Mouse (Mus musculus) limb, embryonic 10.5 days (tissue): ENCODE data around the gene Gm7030. TPM values are rescaled to one million over a fixed set of nuclear protein-coding genes. Genes with fewer than 3 reads are reported as not detected.
"Not testable (repeated sequence)": the region's sequence is repeated elsewhere in the genome, so short reads cannot be mapped to it uniquely, and the experiment has no call there.

Experiments used
- DNase-seq: peaks from one replicate; pipeline ENCODE4 v3.0.0-alpha.2; 2017; ENCODE audit warnings: low spot score
- H3K27ac ChIP-seq: fragments of 300-500 bp; sonication (generic); 2 replicates; pipeline ENCODE4 v1.5.1; 2016; ENCODE audit warnings: mild to moderate bottlenecking
- H3K27me3 ChIP-seq: fragments of 300-500 bp; sonication (generic); 2 replicates; pipeline ENCODE4 v1.6.1; 2016; ENCODE audit warnings: low read depth, mild to moderate bottlenecking; ENCODE audit not compliant: poor library complexity, severe bottlenecking
- H3K36me3 ChIP-seq: fragments of 300-500 bp; sonication (generic); 2 replicates; pipeline ENCODE4 v1.6.1; 2016; ENCODE audit warnings: mild to moderate bottlenecking, moderate library complexity
- H3K4me1 ChIP-seq: fragments of 300-500 bp; sonication (generic); 2 replicates; pipeline ENCODE4 v1.6.1; 2016
- H3K4me3 ChIP-seq: fragments of 300-500 bp; sonication (generic); 2 replicates; pipeline ENCODE4 v1.5.1; 2016; ENCODE audit warnings: mild to moderate bottlenecking, moderate library complexity
- H3K9me3 ChIP-seq: fragments of 300-500 bp; sonication (generic); replicated peaks from 2 replicates; pipeline ENCODE4 v1.6.1; 2016; ENCODE audit warnings: mild to moderate bottlenecking
- WGBS: fragments of 180-500 bp; shearing (Covaris S2); methylation state at CpG from one replicate; pipeline ENCODE4 v1.1.7; 2016; 5-methylcytosine and 5-hydroxymethylcytosine counted together
- polyA plus RNA-seq: library from polyadenylated mRNA; unstranded; fragments of >200 nt; fragmentation: Nextera tagmentation; extraction: Ambion mirVana; gene quantifications from 2 replicates; pipeline ENCODE4 v1.2.1, GENCODE M21; 2016

Gm7030 gene
- polyA plus RNA-seq, 1 experiment from 2014 or later, result not detected

DNA sequence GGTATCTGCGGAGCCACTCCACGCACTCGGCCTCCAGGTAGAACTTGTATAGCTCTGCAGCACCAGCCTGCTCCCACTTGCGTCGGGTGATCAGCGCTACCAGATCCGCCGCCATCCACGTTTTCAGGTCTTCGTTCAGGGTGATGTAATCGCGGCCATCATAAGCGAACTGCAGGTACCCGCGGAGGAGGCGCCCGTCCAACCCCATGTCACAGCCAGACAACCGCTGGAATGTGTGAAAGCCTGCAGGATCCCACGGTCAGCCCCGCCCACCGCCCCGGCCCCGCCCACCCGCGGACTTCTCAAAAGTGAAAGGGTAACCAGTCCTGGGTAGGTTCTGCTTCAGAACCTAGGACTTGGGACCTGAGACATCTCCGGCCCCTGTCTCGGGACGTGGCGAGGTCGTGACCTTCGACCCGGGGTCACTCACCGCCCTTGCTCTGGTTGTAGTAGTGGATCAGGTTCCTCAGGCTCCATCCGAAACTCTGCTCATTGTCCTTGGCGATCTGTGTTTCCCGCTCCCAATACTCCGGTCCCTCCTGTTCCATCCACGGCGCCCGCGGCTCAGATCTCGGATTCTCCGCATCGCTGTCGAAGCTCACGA is 45.9 kb downstream of the Gm7030 start:
- 1% methylated on average over 46 of the region's 46 CpGs for WGBS
- peak; percentile 76 for DNase-seq
- H3K4me3 ChIP-seq, result peak overlapping the region; percentile 62
- peak overlapping the region; percentile 78 for H3K27ac ChIP-seq
- peaks cover 45% of the 10 kb centered on the region for H3K27me3 ChIP-seq
- H3K36me3 ChIP-seq, result no peaks in the 10 kb centered on the region
- H3K4me1 ChIP-seq, result peaks cover 13% of the 10 kb centered on the region
- H3K9me3 ChIP-seq, result no peaks in the 10 kb centered on the region

DNA sequence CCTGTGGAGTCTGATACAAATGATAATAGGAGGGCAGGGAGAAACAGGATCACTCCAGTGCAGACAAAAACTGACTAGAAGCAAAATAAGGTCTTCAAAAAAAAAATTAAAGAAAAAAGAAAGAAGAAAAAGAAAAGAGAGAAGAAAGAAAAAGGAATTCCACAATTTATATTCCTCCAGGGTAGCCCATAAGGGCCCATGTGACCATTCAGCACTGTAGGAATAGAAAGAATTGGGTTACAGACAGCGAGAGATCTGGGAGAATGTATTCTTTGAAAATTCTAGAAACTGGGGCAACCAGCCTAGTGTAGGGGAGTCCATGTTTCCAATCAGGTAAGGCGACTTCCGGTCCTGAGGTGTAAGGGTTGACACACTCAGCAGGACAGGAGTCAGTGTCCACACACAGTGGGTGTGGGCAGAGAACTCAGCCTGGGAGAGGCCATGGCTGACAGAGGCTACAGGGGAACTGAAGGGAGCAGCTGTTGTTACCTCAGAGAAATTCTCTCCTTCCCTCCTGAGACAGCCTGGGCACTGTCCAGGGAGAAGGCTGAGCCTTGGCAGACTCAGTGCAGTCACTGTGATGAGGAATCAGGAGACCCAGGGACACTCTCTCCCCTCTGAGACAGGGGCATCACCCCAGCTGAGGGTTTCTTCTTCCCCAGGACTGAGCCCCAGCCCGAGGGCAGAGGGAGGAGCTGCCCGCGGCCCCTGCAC is 46.5 kb downstream of the Gm7030 start:
- H3K27ac ChIP-seq, H3K36me3 ChIP-seq, H3K9me3 ChIP-seq: not testable (repeated sequence)
- peak overlapping the region; percentile 62 for H3K4me3 ChIP-seq
- peaks cover 13% of the 10 kb centered on the region for H3K4me1 ChIP-seq
- WGBS, result 28% methylated on average over 6 of the region's 6 CpGs
- peaks cover 45% of the 10 kb centered on the region for H3K27me3 ChIP-seq
- DNase-seq, result peak; percentile 12

DNA sequence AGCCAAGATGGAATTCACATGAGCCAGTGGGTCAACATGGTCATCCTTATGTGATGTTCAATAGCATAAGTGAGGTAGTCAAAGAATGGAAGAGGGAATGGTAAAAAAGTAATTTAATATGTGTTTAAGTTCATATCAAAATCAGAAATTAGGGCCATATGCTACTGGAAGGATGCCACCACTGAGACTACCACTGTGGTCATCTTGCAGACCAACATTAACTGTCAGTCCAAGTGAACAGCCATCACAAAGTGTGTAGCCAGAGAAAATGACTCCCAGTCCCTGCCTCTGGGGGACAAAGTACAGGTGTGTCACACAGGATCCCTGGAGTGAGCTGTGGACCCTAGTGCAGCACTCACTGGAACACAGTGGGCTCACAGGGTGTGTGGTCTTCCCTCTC is 47.3 kb downstream of the Gm7030 start:
- peaks cover 45% of the 10 kb centered on the region for H3K27me3 ChIP-seq
- H3K4me3 ChIP-seq, H3K9me3 ChIP-seq, H3K36me3 ChIP-seq, H3K27ac ChIP-seq: not testable (repeated sequence)
- peaks cover 13% of the 10 kb centered on the region for H3K4me1 ChIP-seq
- DNase-seq, result peak; percentile 12

DNA sequence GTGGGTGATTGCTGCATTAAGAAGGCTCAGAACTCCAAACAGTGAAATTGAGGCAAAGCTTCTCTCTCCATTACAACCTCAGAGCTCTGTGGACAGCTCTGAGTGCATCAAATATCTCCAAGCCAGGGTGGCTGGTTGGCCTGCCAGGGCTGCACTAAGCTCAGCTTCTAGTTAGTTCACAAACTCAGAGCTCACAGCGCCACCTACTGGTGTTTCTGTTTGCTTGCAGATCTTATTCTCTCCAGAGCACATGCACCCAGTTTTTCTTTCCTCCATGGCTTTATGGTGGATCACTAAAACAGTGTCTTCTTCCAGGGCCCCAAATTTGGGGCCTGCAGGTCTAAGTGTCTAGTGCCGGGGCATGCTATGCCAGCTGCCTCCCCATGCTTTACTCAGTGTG is 68.4 kb downstream of the Gm7030 start:
- H3K4me1 ChIP-seq, result no peaks in the 10 kb centered on the region
- H3K36me3 ChIP-seq, result no peaks in the 10 kb centered on the region
- DNase-seq, result peak; percentile 71
- H3K27me3 ChIP-seq, result no peaks in the 10 kb centered on the region
- H3K4me3 ChIP-seq, result no peak overlapping the region
- no peak overlapping the region for H3K27ac ChIP-seq
- H3K9me3 ChIP-seq, result no peaks in the 10 kb centered on the region
- 25% methylated on average over 2 of the region's 2 CpGs for WGBS

Other genes starting within 250 kb of the Gm7030 start
- 58.4 and 62.4 TPM in 2 replicates for gene Dhx16, start 249.6 kb downstream of the Gm7030 start, polyA plus RNA-seq
- 23.2 and 27.6 TPM in 2 replicates for gene 2310061I04Rik, start 232.0 kb downstream of the Gm7030 start, polyA plus RNA-seq
- 104 and 131 TPM in 2 replicates for gene Atat1, start 219.3 kb downstream of the Gm7030 start, polyA plus RNA-seq
- gene Mrps18b, start 213.0 kb downstream of the Gm7030 start, polyA plus RNA-seq, result 87.6 and 122 TPM in 2 replicates
- gene Ppp1r10, start 213.0 kb downstream of the Gm7030 start, polyA plus RNA-seq, result 52.9 and 63.4 TPM in 2 replicates
- gene Abcf1, start 159.7 kb downstream of the Gm7030 start, polyA plus RNA-seq, result 98.3 and 109 TPM in 2 replicates
- 61.6 and 63.1 TPM in 2 replicates for gene Gnl1, start 149.6 kb downstream of the Gm7030 start, polyA plus RNA-seq
- gene Prr3, start 149.2 kb downstream of the Gm7030 start, polyA plus RNA-seq, result 44.9 and 49.4 TPM in 2 replicates
- 3.2 and 4.0 TPM in 2 replicates for gene H2-T24, start 108.9 kb downstream of the Gm7030 start, polyA plus RNA-seq
- gene H2-T23, start 96.6 kb downstream of the Gm7030 start, polyA plus RNA-seq, result 1.2 and 1.5 TPM in 2 replicates
- gene H2-T22, start 86.7 kb downstream of the Gm7030 start, polyA plus RNA-seq, result 5.6 and 9.7 TPM in 2 replicates
- not detected in 2 replicates for gene Gm6034, start 86.5 kb downstream of the Gm7030 start, polyA plus RNA-seq
- not detected in 2 replicates for gene Gm11127, start 71.1 kb downstream of the Gm7030 start, polyA plus RNA-seq
- not detected in 2 replicates for gene Gm19684, start 7.7 kb downstream of the Gm7030 start, polyA plus RNA-seq
- gene Gm8909, start 39.1 kb upstream of the Gm7030 start, polyA plus RNA-seq, result not detected in 2 replicates
- gene H2-T3, start 60.9 kb upstream of the Gm7030 start, polyA plus RNA-seq, result not detected in 2 replicates
- gene Rpp21, start 128.6 kb upstream of the Gm7030 start, polyA plus RNA-seq, result 82.4 and 96.0 TPM in 2 replicates
- gene Trim39, start 142.8 kb upstream of the Gm7030 start, polyA plus RNA-seq, result 20.1 and 24.2 TPM in 2 replicates
- gene H2-M10.2, start 157.1 kb upstream of the Gm7030 start, polyA plus RNA-seq, result 0.14 and 0.25 TPM in 2 replicates
- not detected in 2 replicates for gene H2-M10.1, start 196.7 kb upstream of the Gm7030 start, polyA plus RNA-seq
- gene H2-M10.3, start 239.0 kb upstream of the Gm7030 start, polyA plus RNA-seq, result not detected in 2 replicates